Mouse (Mus musculus): ENCODE data around the gene Elmod1. TPM values are rescaled to one million over a fixed set of nuclear protein-coding genes. Genes with fewer than 3 reads are reported as not detected.
A peak's percentile ranks its signal among the peaks of the same experiment; 100 is the strongest.

Gene Elmod1
- polyA plus RNA-seq, 1 experiment = 152 TPM

DNA sequence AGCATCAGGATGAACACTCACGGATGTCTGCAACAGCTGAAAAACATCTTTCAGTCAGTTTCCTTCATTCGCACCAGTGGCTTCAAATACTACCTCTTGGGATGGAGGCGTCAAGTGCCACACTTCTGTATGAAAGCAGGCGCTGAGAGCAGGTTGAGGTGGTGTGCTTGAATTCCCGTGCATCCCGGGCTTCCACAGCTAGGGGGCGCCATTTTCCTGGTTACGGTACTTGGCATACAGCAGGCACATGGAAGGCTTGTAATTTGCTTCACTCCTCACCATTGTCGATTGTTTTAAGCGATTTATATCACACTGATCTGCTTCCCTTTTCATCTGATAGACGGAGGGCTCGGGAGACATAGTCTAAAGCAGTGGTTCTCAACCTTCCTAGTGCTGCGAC, 40.9 kb downstream of the Elmod1 start:
- 60% methylated on average over 13 of the region's 13 CpGs for WGBS
- Histone ChIP-seq H3K27ac (ENCODE audit: insufficient read depth, low read length) (no peak overlapping the region), H3K4me3 (replicated peaks; ENCODE audit: insufficient read depth, low read depth, low read length) (no peak overlapping the region), H3K4me1 (ENCODE audit: control insufficient read depth, insufficient read depth, low read length) (no peaks in the 10 kb centered on the region), H3K27me3 (ENCODE audit: control insufficient read depth, insufficient read depth, low read length) (no peaks in the 10 kb centered on the region)
- TF ChIP-seq POLR2A (IDR thresholded peaks at IDR 0.05; ENCODE audit: borderline replicate concordance, insufficient read depth, low read length) (no peak), CTCF (IDR thresholded peaks at IDR 0.05; ENCODE audit: borderline replicate concordance, insufficient read depth, low read depth, low read length) (peak; percentile 86)
- DNase-seq = peak; percentile 63 to 80

DNA sequence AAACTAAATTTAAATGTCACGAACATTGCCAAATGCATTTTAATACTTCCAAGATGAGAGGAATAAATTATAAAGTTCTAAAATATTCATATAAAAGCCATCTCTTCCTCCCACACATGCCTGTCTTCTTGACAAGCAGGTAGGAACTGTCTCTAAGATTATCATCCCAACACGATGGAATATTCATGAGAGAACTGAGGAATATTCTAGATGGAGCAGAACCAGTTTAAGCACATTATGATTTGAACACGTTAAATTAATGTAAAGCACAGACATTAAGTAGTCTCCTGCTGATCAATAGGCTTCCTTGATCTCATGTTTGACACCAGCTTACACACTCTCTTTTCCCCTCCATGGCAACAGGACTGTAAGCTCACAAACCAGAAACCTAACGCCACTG, 41.7 kb downstream of the Elmod1 start:
- WGBS = 78% methylated on average over 4 of the region's 4 CpGs
- no peak for DNase-seq
- no peak overlapping the region for H3K27ac ChIP-seq (ENCODE audit: insufficient read depth, low read length)
- no peak overlapping the region for H3K4me3 ChIP-seq (replicated peaks; ENCODE audit: insufficient read depth, low read depth, low read length)
- no peaks in the 10 kb centered on the region for H3K4me1 ChIP-seq (ENCODE audit: control insufficient read depth, insufficient read depth, low read length)
- no peaks in the 10 kb centered on the region for H3K27me3 ChIP-seq (ENCODE audit: control insufficient read depth, insufficient read depth, low read length)
- no peak for TF ChIP-seq CTCF (IDR thresholded peaks at IDR 0.05; ENCODE audit: borderline replicate concordance, insufficient read depth, low read depth, low read length)
- no peak for TF ChIP-seq POLR2A (IDR thresholded peaks at IDR 0.05; ENCODE audit: borderline replicate concordance, insufficient read depth, low read length)

DNA sequence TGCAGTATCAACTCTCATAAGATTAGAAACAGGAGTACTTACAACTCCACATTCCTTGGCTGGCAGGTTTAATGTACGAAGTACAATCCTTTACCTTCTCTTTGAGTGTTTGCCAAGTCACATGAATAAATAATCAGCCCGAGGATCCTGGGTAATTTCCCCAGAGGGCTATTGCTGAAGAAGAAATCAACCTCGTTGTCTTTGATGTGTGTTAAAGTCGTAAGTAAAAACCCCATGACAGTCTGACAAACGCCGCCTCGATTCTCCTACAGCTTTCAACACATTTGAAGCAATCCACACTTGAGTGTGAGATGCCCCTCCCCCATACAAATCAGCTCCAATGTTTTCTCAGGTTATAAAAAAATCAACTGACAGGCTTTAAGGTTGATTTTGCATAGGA, 44.2 kb downstream of the Elmod1 start:
- no peak for DNase-seq
- Histone ChIP-seq H3K4me3 (replicated peaks; ENCODE audit: insufficient read depth, low read depth, low read length) (no peak overlapping the region), H3K4me1 (ENCODE audit: control insufficient read depth, insufficient read depth, low read length) (no peaks in the 10 kb centered on the region), H3K27me3 (ENCODE audit: control insufficient read depth, insufficient read depth, low read length) (no peaks in the 10 kb centered on the region), H3K27ac (ENCODE audit: insufficient read depth, low read length) (no peak overlapping the region)
- 49% methylated on average over 7 of the region's 7 CpGs for WGBS
- TF ChIP-seq CTCF (IDR thresholded peaks at IDR 0.05; ENCODE audit: borderline replicate concordance, insufficient read depth, low read depth, low read length) (no peak), POLR2A (IDR thresholded peaks at IDR 0.05; ENCODE audit: borderline replicate concordance, insufficient read depth, low read length) (no peak)

DNA sequence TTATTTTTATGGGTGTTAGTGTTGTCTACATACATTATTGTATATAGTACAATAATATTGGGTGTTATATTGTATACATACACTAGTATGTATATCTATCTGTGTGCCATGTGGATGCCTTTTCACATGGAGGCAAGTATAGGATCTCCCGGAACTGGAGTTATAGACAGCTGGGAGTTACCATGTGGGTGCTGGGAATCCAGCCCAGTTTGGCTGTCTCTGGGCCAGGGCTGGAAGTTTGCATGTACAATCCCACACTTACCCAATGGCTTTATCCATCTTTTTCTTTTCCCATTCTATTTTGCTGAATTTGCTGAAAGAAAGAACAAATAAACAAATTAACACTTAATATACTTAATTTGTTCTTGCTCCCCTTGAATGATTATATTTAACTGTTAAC, 54.0 kb downstream of the Elmod1 start:
- H3K4me3 ChIP-seq (replicated peaks; ENCODE audit: insufficient read depth, low read depth, low read length) = no peak overlapping the region
- no peak overlapping the region for H3K27ac ChIP-seq (ENCODE audit: insufficient read depth, low read length)
- 46% methylated on average over 1 of the region's 1 CpGs for WGBS
- no peaks in the 10 kb centered on the region for H3K27me3 ChIP-seq (ENCODE audit: control insufficient read depth, insufficient read depth, low read length)
- TF ChIP-seq POLR2A (IDR thresholded peaks at IDR 0.05; ENCODE audit: borderline replicate concordance, insufficient read depth, low read length) (no peak), CTCF (IDR thresholded peaks at IDR 0.05; ENCODE audit: borderline replicate concordance, insufficient read depth, low read depth, low read length) (no peak)
- DNase-seq = no peak
- H3K4me1 ChIP-seq (ENCODE audit: control insufficient read depth, insufficient read depth, low read length) = no peaks in the 10 kb centered on the region

DNA sequence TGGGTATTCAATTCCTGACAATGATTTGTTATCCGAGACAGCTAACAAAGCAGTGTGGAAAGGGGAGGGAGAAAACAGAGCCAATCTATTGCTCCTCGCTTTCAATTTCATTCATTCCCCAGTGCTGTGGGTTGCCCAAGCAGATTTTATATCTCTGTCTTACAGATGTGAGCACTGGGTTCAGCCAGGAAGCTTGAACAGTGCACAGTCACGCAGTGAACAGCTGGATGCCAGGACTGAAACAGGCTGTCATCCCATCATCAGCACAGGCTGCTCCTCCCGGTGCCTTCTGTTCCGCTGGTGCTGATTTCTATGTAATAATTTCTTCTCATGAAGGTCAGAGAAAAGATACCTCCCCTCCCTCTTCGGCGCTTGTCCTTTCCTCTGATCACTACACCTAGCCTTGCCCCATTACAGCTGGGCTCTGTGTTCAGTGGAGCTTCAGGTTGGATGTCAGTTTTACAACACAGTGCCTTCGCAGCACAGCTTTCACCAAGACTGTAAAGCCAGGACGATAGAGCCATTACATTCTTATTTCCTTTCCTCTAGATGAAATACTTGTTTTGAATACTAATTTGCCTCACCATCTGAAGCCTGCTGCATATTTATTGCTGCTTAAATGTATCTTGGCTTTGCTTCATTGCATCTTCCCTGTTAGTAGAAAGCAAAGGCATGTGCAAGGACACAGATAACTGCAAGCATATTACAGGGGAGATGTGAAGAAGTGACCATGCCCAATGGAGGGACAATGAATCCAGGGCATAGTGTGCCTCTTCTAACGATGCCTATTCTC, 59.0 kb downstream of the Elmod1 start:
- no peak overlapping the region for H3K27ac ChIP-seq (ENCODE audit: insufficient read depth, low read length)
- no peaks in the 10 kb centered on the region for H3K4me1 ChIP-seq (ENCODE audit: control insufficient read depth, insufficient read depth, low read length)
- no peaks in the 10 kb centered on the region for H3K27me3 ChIP-seq (ENCODE audit: control insufficient read depth, insufficient read depth, low read length)
- no peak for TF ChIP-seq CTCF (IDR thresholded peaks at IDR 0.05; ENCODE audit: borderline replicate concordance, insufficient read depth, low read depth, low read length)
- TF ChIP-seq POLR2A (IDR thresholded peaks at IDR 0.05; ENCODE audit: borderline replicate concordance, insufficient read depth, low read length) = no peak
- DNase-seq = no peak
- no peak overlapping the region for H3K4me3 ChIP-seq (replicated peaks; ENCODE audit: insufficient read depth, low read depth, low read length)
- WGBS = 65% methylated on average over 10 of the region's 10 CpGs

DNA sequence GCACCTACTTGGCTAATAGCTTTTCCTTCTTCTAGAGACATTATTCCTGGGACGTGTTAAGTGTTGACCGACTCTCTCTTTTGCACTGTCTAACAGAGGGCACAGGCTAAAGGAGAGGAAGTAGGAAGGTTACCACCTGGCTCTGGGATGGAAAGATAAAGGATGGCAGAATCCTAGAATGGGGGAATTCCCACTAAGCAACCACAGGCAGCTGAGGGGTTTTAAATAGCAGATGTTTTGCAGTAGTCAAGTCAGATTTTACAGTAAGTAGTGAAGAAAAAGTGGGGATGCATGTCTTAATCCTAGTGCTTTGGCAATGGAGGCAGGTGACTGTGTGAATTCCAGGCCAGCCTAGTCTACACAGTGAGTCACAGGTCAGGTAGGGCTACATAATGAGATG, 64.3 kb downstream of the Elmod1 start:
- TF ChIP-seq CTCF (IDR thresholded peaks at IDR 0.05; ENCODE audit: borderline replicate concordance, insufficient read depth, low read depth, low read length) (no peak), POLR2A (IDR thresholded peaks at IDR 0.05; ENCODE audit: borderline replicate concordance, insufficient read depth, low read length) (no peak)
- DNase-seq = no peak
- H3K4me1 ChIP-seq (ENCODE audit: control insufficient read depth, insufficient read depth, low read length) = no peaks in the 10 kb centered on the region
- no peaks in the 10 kb centered on the region for H3K27me3 ChIP-seq (ENCODE audit: control insufficient read depth, insufficient read depth, low read length)
- H3K27ac ChIP-seq (ENCODE audit: insufficient read depth, low read length) = no peak overlapping the region
- H3K4me3 ChIP-seq (replicated peaks; ENCODE audit: insufficient read depth, low read depth, low read length) = no peak overlapping the region
- WGBS = 89% methylated on average over 2 of the region's 2 CpGs

DNA sequence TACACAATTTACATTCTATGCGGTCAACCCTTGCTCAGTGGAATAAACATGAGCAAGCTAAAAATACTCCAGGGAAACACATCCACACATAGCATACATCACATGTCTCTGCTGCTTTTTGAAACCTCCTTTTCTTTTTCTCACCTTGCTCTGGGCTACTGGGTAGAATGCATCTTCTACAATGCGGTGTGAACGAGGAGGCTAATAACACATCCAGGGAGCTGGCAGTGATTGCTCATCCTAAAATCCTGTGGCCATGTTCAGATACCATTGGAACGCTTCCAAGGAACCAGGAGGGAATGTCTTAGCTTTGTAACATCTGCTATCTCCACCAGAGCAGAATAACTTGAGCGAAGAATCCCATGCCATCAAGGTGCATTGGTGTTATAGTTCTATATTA, 64.8 kb downstream of the Elmod1 start:
- Histone ChIP-seq H3K4me1 (ENCODE audit: control insufficient read depth, insufficient read depth, low read length) (no peaks in the 10 kb centered on the region), H3K4me3 (replicated peaks; ENCODE audit: insufficient read depth, low read depth, low read length) (no peak overlapping the region), H3K27ac (ENCODE audit: insufficient read depth, low read length) (no peak overlapping the region), H3K27me3 (ENCODE audit: control insufficient read depth, insufficient read depth, low read length) (no peaks in the 10 kb centered on the region)
- TF ChIP-seq CTCF (IDR thresholded peaks at IDR 0.05; ENCODE audit: borderline replicate concordance, insufficient read depth, low read depth, low read length) = no peak
- no peak for TF ChIP-seq POLR2A (IDR thresholded peaks at IDR 0.05; ENCODE audit: borderline replicate concordance, insufficient read depth, low read length)
- WGBS = 30% methylated on average over 5 of the region's 5 CpGs
- peak in 1 of 2 experiments; percentile 8 for DNase-seq

DNA sequence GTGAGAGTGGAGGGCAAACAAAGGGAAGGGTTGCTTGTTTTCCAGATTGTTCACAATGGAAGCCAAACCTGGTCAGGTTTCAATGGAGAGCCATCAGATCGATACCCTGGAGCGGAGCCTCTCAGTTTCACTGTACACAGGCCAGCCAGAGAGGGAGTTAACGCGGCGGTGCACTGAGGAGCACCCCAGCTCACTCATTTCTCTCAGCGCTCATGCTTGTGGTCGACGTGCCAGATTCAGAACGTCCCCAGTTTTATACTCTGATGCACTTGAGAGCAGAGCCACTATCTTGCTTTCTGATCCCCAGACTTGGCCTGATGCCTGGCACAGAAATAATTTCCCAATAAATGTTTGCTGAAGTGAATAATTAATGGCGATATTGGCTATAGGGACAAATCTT, 68.3 kb downstream of the Elmod1 start:
- no peak overlapping the region for H3K4me3 ChIP-seq (replicated peaks; ENCODE audit: insufficient read depth, low read depth, low read length)
- H3K27me3 ChIP-seq (ENCODE audit: control insufficient read depth, insufficient read depth, low read length) = no peaks in the 10 kb centered on the region
- no peak for TF ChIP-seq POLR2A (IDR thresholded peaks at IDR 0.05; ENCODE audit: borderline replicate concordance, insufficient read depth, low read length)
- TF ChIP-seq CTCF (IDR thresholded peaks at IDR 0.05; ENCODE audit: borderline replicate concordance, insufficient read depth, low read depth, low read length) = no peak
- H3K27ac ChIP-seq (ENCODE audit: insufficient read depth, low read length) = no peak overlapping the region
- no peak for DNase-seq
- WGBS = 18% methylated on average over 10 of the region's 10 CpGs
- no peaks in the 10 kb centered on the region for H3K4me1 ChIP-seq (ENCODE audit: control insufficient read depth, insufficient read depth, low read length)

All from cerebellum, adult 2 months (tissue).